Mouse (Mus musculus) E14TG2a.4 (cell line): ENCODE measurements around the gene Camk1d.
"Not testable (repeated sequence)": the region's sequence is repeated elsewhere in the genome, so short reads cannot be mapped to it uniquely, and the experiment has no call there.

Experiments used
- CTCF ChIP-seq: conservative IDR thresholded peaks from 2 replicates; pipeline ENCODE4 v1.5.1; 2014; ENCODE audit warnings: low read length
- NANOG ChIP-seq: IDR thresholded peaks from 2 replicates; pipeline ENCODE4 v1.6.1; 2014; ENCODE audit warnings: borderline replicate concordance, low read length, mixed read lengths
- POU5F1 ChIP-seq: IDR thresholded peaks from 2 replicates; pipeline ENCODE4 v1.6.1; 2014; ENCODE audit warnings: low read length, borderline replicate concordance

GRCm38 (mm10) chr2:5378922-5379321 lies 335.4 kb downstream of the Camk1d start:
- TF ChIP-seq CTCF, NANOG, POU5F1: not testable (repeated sequence)
